Mouse (Mus musculus) c-Kit-negative CD71-positive TER-119-positive erythroid progenitor cells, embryonic 14.5 days (primary cell): Measurements from ENCODE around the gene Depdc1b.

Experiments used
- DNase-seq: peaks from one replicate; pipeline ENCODE4 v3.0.0-alpha.2; 2013; ENCODE audit warnings: low read depth, low spot score

The Depdc1b gene

GRCm38 (mm10) chr13:108439012-108439411 is 122.9 kb downstream of the Depdc1b start:
- DNase-seq = no peak

DNA sequence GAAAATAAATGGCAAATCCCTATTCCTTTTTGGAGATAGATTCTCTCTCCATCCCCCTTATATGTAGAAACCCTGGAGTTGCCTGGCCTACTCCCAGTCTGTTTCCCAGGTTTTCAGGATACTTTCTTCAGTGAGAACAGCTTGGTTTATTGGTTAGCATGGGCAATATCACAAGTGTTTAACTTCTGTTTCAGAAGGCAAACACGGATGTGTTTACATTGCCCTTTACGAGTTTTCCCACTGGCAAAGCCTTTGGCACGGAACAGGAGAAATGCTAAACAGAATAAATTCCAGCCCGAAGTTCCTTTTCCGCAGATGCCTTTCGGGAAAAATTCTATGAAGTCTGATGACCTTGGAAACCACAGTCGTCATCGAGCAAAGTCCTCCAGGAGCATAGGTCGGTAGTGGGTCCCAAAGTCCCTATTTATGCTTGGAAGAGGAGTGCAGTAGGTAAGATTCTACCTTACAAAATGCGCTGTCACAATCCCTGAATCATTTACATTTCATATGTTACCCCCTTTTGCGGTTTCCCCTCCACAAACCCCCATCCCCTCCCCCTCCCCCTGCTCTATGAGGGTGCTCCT is 132.3 kb downstream of the Depdc1b start:
- no peak for DNase-seq

- DNase-seq = no peak
Measured at GRCm38 (mm10) chr13:108449116-108450097, 133.3 kb downstream of the Depdc1b start, which contains the start of gene Pde4d. Pde4d (plus strand) TSS chr13:108449948.

DNA sequence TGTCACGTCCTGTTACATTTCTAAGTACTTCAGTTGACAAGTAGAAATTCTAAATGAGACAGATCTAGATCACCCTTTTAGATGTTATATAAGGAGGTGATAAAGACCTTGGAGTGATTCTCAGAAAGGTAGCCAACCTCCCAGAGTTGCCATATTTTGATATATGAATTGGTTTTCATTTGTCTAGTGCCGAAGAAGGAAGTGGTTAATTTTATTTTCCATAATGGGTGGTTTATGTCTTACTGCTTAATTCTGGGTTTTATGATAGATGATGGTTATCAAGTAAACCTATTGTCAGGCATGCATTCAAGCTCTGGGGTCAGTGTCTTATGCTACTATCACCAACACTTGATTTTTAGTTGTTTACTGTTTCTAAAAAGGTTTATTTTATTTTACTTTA is 135.0 kb downstream of the Depdc1b start:
- DNase-seq = no peak

DNA sequence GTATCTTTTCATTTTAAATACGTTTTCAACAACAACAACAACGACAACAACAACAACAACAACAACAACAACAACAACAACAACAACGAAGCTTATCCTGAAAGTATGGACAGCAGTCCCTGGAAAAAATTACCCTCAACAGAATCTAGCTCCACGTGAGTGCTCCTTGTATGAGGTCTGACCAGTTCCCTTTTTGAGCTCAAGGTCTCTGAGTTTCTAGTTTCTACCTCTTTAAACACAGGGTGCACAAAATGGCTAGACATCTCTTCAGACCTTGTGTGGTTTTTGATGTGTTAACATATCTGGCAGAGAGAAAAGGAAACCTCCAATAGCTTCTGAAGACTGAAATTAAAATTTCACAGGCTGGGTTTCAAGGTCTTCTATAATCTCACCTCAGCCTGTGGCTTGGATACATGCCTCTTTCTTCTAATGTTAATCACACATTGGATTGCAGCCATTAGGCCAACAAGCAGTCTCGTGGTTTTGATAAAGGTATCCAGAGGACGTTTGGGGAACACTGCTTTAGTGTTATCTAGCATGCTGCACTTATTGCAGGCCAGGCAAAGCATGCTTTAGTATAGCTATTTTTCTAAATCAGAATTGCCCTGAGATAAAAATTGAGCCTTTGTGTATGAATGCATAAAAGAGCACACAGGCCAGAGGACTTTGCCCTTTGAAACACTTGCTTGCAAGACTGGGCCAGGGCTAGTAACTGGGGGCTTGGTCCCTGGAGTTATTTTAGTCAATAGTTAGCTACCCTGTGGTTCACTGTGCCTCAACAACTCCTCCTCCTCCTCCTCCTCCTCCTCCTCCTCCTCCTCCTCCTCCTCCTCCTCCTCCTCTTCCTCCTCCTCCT is 137.2 kb downstream of the Depdc1b start:
- no peak for DNase-seq
